Mouse (Mus musculus) midbrain, postnatal 0 days (tissue): ENCODE data around the gene Synj2. TPM values are rescaled to one million over a fixed set of nuclear protein-coding genes. Genes with fewer than 3 reads are reported as not detected.

Experiments used
- ATAC-seq: fragments of 200-750 bp; cut with Nextera tagmentation; 2 replicates; pipeline ENCODE4 v1.8.0; 2017; ENCODE audit warnings: moderate number of reproducible peaks, mild to moderate bottlenecking, moderate TSS enrichment, moderate library complexity; ENCODE audit not compliant: low FRiP score
- DNase-seq: peaks from one replicate; pipeline ENCODE4 v3.0.0-alpha.2; 2015; ENCODE audit warnings: low spot score
- H3K27ac ChIP-seq: fragments of 300-500 bp; sonication (generic); 2 replicates; pipeline ENCODE4 v1.5.1; 2014; ENCODE audit warnings: low read depth, mild to moderate bottlenecking, low read length, mixed read lengths
- H3K27me3 ChIP-seq: fragments of 300-500 bp; sonication (generic); 2 replicates; pipeline ENCODE4 v1.6.1; 2014; ENCODE audit warnings: low read length, control low read depth, mixed read lengths; ENCODE audit not compliant: insufficient read depth
- H3K36me3 ChIP-seq: fragments of 300-500 bp; sonication (generic); 2 replicates; pipeline ENCODE4 v1.6.1; 2014; ENCODE audit warnings: low read length, control low read depth, mixed read lengths; ENCODE audit not compliant: insufficient read depth
- H3K4me1 ChIP-seq: fragments of 300-500 bp; sonication (generic); 2 replicates; pipeline ENCODE4 v1.6.1; 2014; ENCODE audit warnings: mild to moderate bottlenecking, control low read depth, antibody characterized with exemption, low read length, mixed read lengths; ENCODE audit not compliant: insufficient read depth
- H3K4me2 ChIP-seq: fragments of 300-500 bp; sonication (generic); 2 replicates; pipeline ENCODE4 v1.6.1; 2014; ENCODE audit warnings: low read depth, mild to moderate bottlenecking, low read length, mixed read lengths; ENCODE audit not compliant: poor library complexity, severe bottlenecking
- H3K4me3 ChIP-seq: fragments of 300-500 bp; sonication (generic); 2 replicates; pipeline ENCODE4 v1.5.1; 2014; ENCODE audit warnings: low read depth, mild to moderate bottlenecking, low read length, moderate library complexity
- H3K9ac ChIP-seq: fragments of 300-500 bp; sonication (generic); replicated peaks from 2 replicates; pipeline ENCODE4 v1.6.1; 2014; ENCODE audit warnings: mild to moderate bottlenecking, low read length, moderate library complexity, mixed read lengths; ENCODE audit not compliant: poor library complexity, severe bottlenecking
- H3K9me3 ChIP-seq: fragments of 300-500 bp; sonication (generic); 2 replicates; pipeline ENCODE4 v1.6.1; 2016; ENCODE audit warnings: low read length, control low read depth
- CTCF ChIP-seq: IDR thresholded peaks from 2 replicates; pipeline ENCODE4 v1.5.1; 2016; ENCODE audit warnings: antibody characterized with exemption, mild to moderate bottlenecking
- WGBS: fragments of 180-500 bp; shearing (Covaris S2); extraction: QIAGEN DNeasy Blood & Tissue Kit; methylation state at CpG from one replicate; pipeline ENCODE4 v1.1.7; 2014; 5-methylcytosine and 5-hydroxymethylcytosine counted together
- polyA plus RNA-seq: library from polyadenylated mRNA; unstranded; fragments of >200 nt; fragmentation: Nextera tagmentation; extraction: Ambion mirVana; gene quantifications from 2 replicates; pipeline ENCODE4 v1.2.1, GENCODE M21; 2015
- total RNA-seq: library from RNA; depleted of rRNA; stranded (reverse); fragments of >200 nt; gene quantifications from 2 replicates; pipeline ENCODE4 v1.2.3, GENCODE M21; 2014

Gene Synj2
- total and polyA plus RNA-seq, 2 experiments from 2014 or later, result 2.3 to 3.1 TPM

GRCm38 (mm10) chr17:5994606-5995005 is 53.5 kb downstream of the Synj2 start:
- peaks cover 5% of the 10 kb centered on the region; the same call in 1 of the 2 replicates for H3K4me1 ChIP-seq
- no peaks in the 10 kb centered on the region for H3K9me3 ChIP-seq
- no peaks in the 10 kb centered on the region for H3K27me3 ChIP-seq
- H3K4me3 ChIP-seq, result no peak overlapping the region
- H3K36me3 ChIP-seq, result no peaks in the 10 kb centered on the region
- H3K4me2 ChIP-seq, result no peak overlapping the region
- no peak overlapping the region for H3K9ac ChIP-seq
- no peak overlapping the region for H3K27ac ChIP-seq
- no peak for TF ChIP-seq CTCF
- 75% methylated on average over 6 of the region's 6 CpGs for WGBS
- no peak for DNase-seq
- no peak for ATAC-seq

GRCm38 (mm10) chr17:5996589-5996988 is 55.5 kb downstream of the Synj2 start:
- WGBS, result 88% methylated on average over 14 of the region's 14 CpGs
- Histone ChIP-seq H3K36me3 (no peaks in the 10 kb centered on the region), H3K27me3 (no peaks in the 10 kb centered on the region), H3K27ac (no peak overlapping the region), H3K4me1 (peaks cover 5% of the 10 kb centered on the region; the same call in 1 of the 2 replicates), H3K4me3 (no peak overlapping the region), H3K4me2 (no peak overlapping the region), H3K9ac (no peak overlapping the region), H3K9me3 (no peaks in the 10 kb centered on the region)
- ATAC-seq (no peak), DNase-seq (no peak)
- no peak for TF ChIP-seq CTCF

DNA sequence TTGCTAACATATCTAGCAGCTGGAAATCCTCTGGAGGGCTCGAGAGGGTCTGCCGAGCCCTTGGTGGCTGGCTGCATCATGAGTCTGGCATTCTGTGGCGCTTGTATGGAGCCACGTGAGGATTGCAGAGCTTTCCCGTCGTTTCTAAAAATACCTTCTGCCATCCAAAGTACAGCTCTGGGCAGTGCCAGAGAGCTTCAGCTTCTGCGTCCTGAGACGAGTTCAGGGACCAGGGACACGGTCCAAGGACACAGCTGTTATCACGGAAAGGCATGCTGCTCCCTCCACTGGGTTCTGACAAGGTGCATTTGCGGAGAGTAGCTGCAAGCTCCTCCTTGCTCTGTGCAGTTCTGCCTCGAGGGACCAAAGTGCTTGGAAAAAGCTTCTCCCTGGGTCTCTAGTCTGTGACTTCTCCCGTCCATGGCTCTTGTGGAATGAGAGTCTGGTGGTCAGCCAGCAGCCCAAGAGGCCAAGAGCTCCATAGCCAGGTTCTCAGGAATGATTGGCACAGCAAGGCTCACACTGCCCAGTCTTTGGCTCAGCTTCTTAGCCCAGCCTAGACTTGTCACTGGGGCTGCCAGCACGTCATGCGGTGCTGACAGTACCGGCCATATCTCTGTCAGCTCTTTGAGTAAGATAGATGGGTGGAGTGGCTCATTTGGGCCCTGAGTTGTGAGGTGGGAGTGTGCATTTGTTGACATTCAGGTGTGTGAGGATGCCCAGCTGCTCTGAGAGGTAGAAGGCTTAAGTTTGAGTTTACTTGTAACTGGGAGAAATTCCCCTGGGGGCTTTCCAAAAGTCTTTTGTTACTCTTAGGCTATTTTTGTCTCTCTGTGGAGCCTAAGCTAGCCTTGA is 56.5 kb downstream of the Synj2 start:
- H3K4me3 ChIP-seq, result no peak overlapping the region
- ATAC-seq (no peak), DNase-seq (peak; percentile 64)
- WGBS, result 77% methylated on average over 16 of the region's 16 CpGs
- H3K9ac ChIP-seq, result no peak overlapping the region
- peaks cover 5% of the 10 kb centered on the region; the same call in 1 of the 2 replicates for H3K4me1 ChIP-seq
- H3K4me2 ChIP-seq, result no peak overlapping the region
- no peaks in the 10 kb centered on the region for H3K36me3 ChIP-seq
- H3K9me3 ChIP-seq, result no peaks in the 10 kb centered on the region
- TF ChIP-seq CTCF, result no peak
- no peak overlapping the region for H3K27ac ChIP-seq
- H3K27me3 ChIP-seq, result no peaks in the 10 kb centered on the region

DNA sequence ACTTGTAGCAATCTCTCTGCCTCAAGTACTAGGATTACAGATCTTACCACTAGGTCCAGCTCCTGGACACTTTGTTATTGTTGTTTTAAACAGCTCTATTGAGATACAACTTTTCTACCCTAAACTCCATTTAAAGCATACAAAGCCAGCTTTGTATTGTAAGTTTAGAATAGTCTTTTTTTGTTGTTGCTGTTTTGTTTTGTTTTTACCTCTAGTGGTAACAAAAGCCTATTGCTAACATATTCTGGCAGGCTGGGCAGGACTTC is 57.1 kb downstream of the Synj2 start:
- H3K9me3 ChIP-seq, result no peaks in the 10 kb centered on the region
- TF ChIP-seq CTCF, result no peak
- H3K4me3 ChIP-seq, result no peak overlapping the region
- no peaks in the 10 kb centered on the region for H3K36me3 ChIP-seq
- H3K4me2 ChIP-seq, result no peak overlapping the region
- H3K4me1 ChIP-seq, result peaks cover 5% of the 10 kb centered on the region; the same call in 1 of the 2 replicates
- H3K27ac ChIP-seq, result no peak overlapping the region
- H3K27me3 ChIP-seq, result no peaks in the 10 kb centered on the region
- no peak overlapping the region for H3K9ac ChIP-seq
- ATAC-seq (no peak), DNase-seq (no peak)

GRCm38 (mm10) chr17:5999039-5999543 is 58.0 kb downstream of the Synj2 start:
- 80% methylated on average over 5 of the region's 5 CpGs for WGBS
- no peak for ATAC-seq

DNA sequence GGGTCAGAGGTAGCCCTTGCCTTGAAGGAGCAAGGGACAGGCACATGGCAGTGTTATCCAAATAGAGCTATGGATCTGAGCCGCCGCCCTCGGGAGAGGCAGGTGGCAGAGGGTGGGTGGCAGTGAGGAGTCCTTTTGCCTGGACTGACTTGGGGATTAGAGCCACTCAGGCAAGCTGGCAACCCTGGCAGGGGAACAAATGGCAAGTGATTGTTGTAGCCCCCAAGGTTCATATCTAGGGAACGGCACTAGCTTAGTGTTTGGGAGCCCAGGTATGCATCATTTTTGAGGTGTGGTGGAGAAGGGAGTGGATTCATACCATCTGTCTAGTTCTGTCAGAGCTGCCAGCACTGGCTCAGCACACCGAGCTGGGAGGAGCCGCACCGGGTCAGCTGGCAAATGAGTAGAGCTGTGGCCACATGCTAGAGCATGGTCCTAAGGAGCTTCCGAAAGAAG is 59.8 kb downstream of the Synj2 start:
- H3K27ac ChIP-seq, result no peak overlapping the region
- H3K4me1 ChIP-seq, result peaks cover 10% of the 10 kb centered on the region; the same call in 1 of the 2 replicates
- no peak overlapping the region for H3K9ac ChIP-seq
- ATAC-seq (no peak), DNase-seq (no peak)
- no peak overlapping the region for H3K4me2 ChIP-seq
- no peak for TF ChIP-seq CTCF
- H3K9me3 ChIP-seq, result no peaks in the 10 kb centered on the region
- H3K36me3 ChIP-seq, result no peaks in the 10 kb centered on the region
- H3K27me3 ChIP-seq, result no peaks in the 10 kb centered on the region
- WGBS, result 87% methylated on average over 8 of the region's 8 CpGs
- no peak overlapping the region for H3K4me3 ChIP-seq

More at GRCm38 (mm10) chr17:5999039-5999543, 58.0 kb downstream of the Synj2 start:
- H3K9ac ChIP-seq, result no peak overlapping the region
- no peak overlapping the region for H3K4me2 ChIP-seq
- H3K4me1 ChIP-seq, result peaks cover 5% of the 10 kb centered on the region; the same call in 1 of the 2 replicates
- TF ChIP-seq CTCF, result no peak
- H3K4me3 ChIP-seq, result no peak overlapping the region
- no peaks in the 10 kb centered on the region for H3K36me3 ChIP-seq
- no peaks in the 10 kb centered on the region for H3K9me3 ChIP-seq
- DNase-seq, result no peak
- no peak overlapping the region for H3K27ac ChIP-seq
- H3K27me3 ChIP-seq, result no peaks in the 10 kb centered on the region
